In genomic region chr7:90475793-90476312, GRCm38 (mm10) we compare ENCODE assay signal across 8 mouse cellular contexts. TPM values are rescaled to one million over a fixed set of nuclear protein-coding genes. Genes with fewer than 3 reads are reported as not detected.
A peak's percentile ranks its signal among the peaks of the same experiment; 100 is the strongest.
DNase-seq lines count a peak whose midpoint lies in the region; ATAC-seq and TF ChIP-seq lines count a peak whose summit lies in the region.

Gene Tmem126b (minus strand): TSS chr7:90476001.

- peak within 1 kb of the TSS; percentile 79 for H3K27ac ChIP-seq in bone marrow macrophage, adult 2 months (ENCODE audit: insufficient read depth, low read depth, low read length)
- H3K27ac ChIP-seq in embryonic fibroblast, embryonic 13.5 days (ENCODE audit: insufficient read depth, low read length), result no peak within 1 kb of the TSS
- peak within 1 kb of the TSS; percentile 19; the same call in 1 of the 2 replicates for H3K27ac ChIP-seq in kidney, embryonic 14.5 days (ENCODE audit: low read depth, low read length)
- H3K27ac ChIP-seq in limb, embryonic 15.5 days, result peak within 1 kb of the TSS; percentile 82

- peak; percentile 99 for DNase-seq in A20 (ENCODE audit: low read depth, low spot score)
- peak; percentile 99 to 100 for DNase-seq in heart, adult 9 months (ENCODE audit: low spot score in 2 of 2)
- DNase-seq in monocyte, adult 2 months (ENCODE audit: low read depth in 1 of 2, low spot score in 2 of 2), result peak; percentile 97 to 98
- DNase-seq in spleen, postnatal 36 days (ENCODE audit: low spot score in 2 of 2), result peak; percentile 99 to 100

- H3K9me3 ChIP-seq in kidney, embryonic 14.5 days (ENCODE audit: control insufficient read depth, low read length), result no peaks in the 10 kb centered on the region
- H3K9me3 ChIP-seq in limb, embryonic 15.5 days, result no peaks in the 10 kb centered on the region

- no peaks in the 10 kb centered on the region for H3K36me3 ChIP-seq in kidney, embryonic 14.5 days (ENCODE audit: control insufficient read depth, insufficient read depth, low read length)
- no peaks in the 10 kb centered on the region for H3K36me3 ChIP-seq in limb, embryonic 15.5 days

- peak; percentile 100 for ATAC-seq in kidney, embryonic 14.5 days (ENCODE audit: low FRiP score, low TSS enrichment)
- ATAC-seq in limb, embryonic 15.5 days (ENCODE audit: insufficient number of reproducible peaks, low FRiP score, low TSS enrichment, low read depth), result peak; percentile 100

- WGBS in kidney, embryonic 14.5 days, result 0% methylated on average over 36 of the region's 36 CpGs
- WGBS in limb, embryonic 15.5 days, result under 1% methylated on average over 36 of the region's 36 CpGs

- peak within 1 kb of the TSS; percentile 83 for H3K4me2 ChIP-seq in kidney, embryonic 14.5 days (replicated peaks; ENCODE audit: low read depth, low read length)
- H3K4me2 ChIP-seq in limb, embryonic 15.5 days, result peak within 1 kb of the TSS; percentile 96

- H3K27me3 ChIP-seq in kidney, embryonic 14.5 days (ENCODE audit: control insufficient read depth, insufficient read depth, low read length), result no peaks in the 10 kb centered on the region; the same call in 1 of the 2 replicates
- H3K27me3 ChIP-seq in limb, embryonic 15.5 days, result no peaks in the 10 kb centered on the region; the same call in 1 of the 2 replicates

- no peak for TF ChIP-seq CTCF in bone marrow macrophage, adult 2 months (IDR thresholded peaks at IDR 0.05; ENCODE audit: low read depth, low read length)
- TF ChIP-seq CTCF in embryonic fibroblast, embryonic 13.5 days (IDR thresholded peaks at IDR 0.05; ENCODE audit: borderline replicate concordance, insufficient read depth, low read length), result no peak

- peak; percentile 86 for TF ChIP-seq POLR2A in bone marrow macrophage, adult 2 months (IDR thresholded peaks at IDR 0.05; ENCODE audit: borderline replicate concordance, low read depth, low read length)
- TF ChIP-seq POLR2A in embryonic fibroblast, embryonic 13.5 days (IDR thresholded peaks at IDR 0.05; ENCODE audit: low read depth, low read length), result peak; percentile 91

- peaks cover 13% of the 10 kb centered on the region for H3K4me1 ChIP-seq in bone marrow macrophage, adult 2 months (ENCODE audit: control insufficient read depth, insufficient read depth, low read length)
- peaks cover 5% of the 10 kb centered on the region; the same call in 1 of the 2 replicates for H3K4me1 ChIP-seq in embryonic fibroblast, embryonic 13.5 days (ENCODE audit: control insufficient read depth, insufficient read depth, low read length)
- H3K4me1 ChIP-seq in kidney, embryonic 14.5 days (ENCODE audit: control insufficient read depth, insufficient read depth, low read length), result no peaks in the 10 kb centered on the region
- H3K4me1 ChIP-seq in limb, embryonic 15.5 days, result 0 out of 2 replicates have a peak, but pooled peaks cover 12% of the 10 kb centered on the region

- peak within 1 kb of the TSS; percentile 64 for H3K9ac ChIP-seq in kidney, embryonic 14.5 days (ENCODE audit: low read depth, low read length)
- peak within 1 kb of the TSS; percentile 56 for H3K9ac ChIP-seq in limb, embryonic 15.5 days

- peak within 1 kb of the TSS; percentile 89 for H3K4me3 ChIP-seq in bone marrow macrophage, adult 2 months (ENCODE audit: insufficient read depth, low read length)
- peak within 1 kb of the TSS; percentile 78 for H3K4me3 ChIP-seq in embryonic fibroblast, embryonic 13.5 days (ENCODE audit: insufficient read depth, low read length)
- H3K4me3 ChIP-seq in kidney, embryonic 14.5 days (ENCODE audit: low read length), result peak within 1 kb of the TSS; percentile 64
- peak within 1 kb of the TSS; percentile 68 for H3K4me3 ChIP-seq in limb, embryonic 15.5 days

RNA-seq across cellular contexts. Expression of gene Tmem126b, which starts in this region (rescaled TPM):
- 25.6 and 27.1 TPM in 2 replicates for polyA plus RNA-seq in bone marrow macrophage, adult 2 months (2012; ENCODE audit: insufficient read depth, insufficient read length, missing spikeins)
- polyA plus RNA-seq in embryonic fibroblast, embryonic 13.5 days (2011; ENCODE audit: insufficient read length, low read depth, missing spikeins), result 16.8 and 19.1 TPM in 2 replicates
- 33.1 and 33.5 TPM in 2 replicates for polyA plus RNA-seq in kidney, embryonic 14.5 days (2014; fragmentation: Nextera tagmentation; extraction: Ambion mirVana)
- polyA plus RNA-seq in limb, embryonic 15.5 days (2015; fragmentation: Nextera tagmentation; extraction: Ambion mirVana), result 34.1 and 35.1 TPM in 2 replicates
